Mouse (Mus musculus): Measurements from ENCODE around the gene Emid1.

- no peak for TF ChIP-seq CTCF (IDR thresholded peaks at IDR 0.05; ENCODE audit: borderline replicate concordance, insufficient read depth, low read depth, low read length)
- TF ChIP-seq POLR2A (IDR thresholded peaks at IDR 0.05; ENCODE audit: borderline replicate concordance, insufficient read depth, low read length), result no peak
Measured at GRCm38 (mm10) chr11:5177171-5177570, 25.1 kb upstream of the Emid1 start.
